Mouse (Mus musculus): ENCODE measurements around the gene Spop.

- TF ChIP-seq CTCF (IDR thresholded peaks at IDR 0.05; ENCODE audit: borderline replicate concordance, extremely low read depth, insufficient read depth, insufficient read length) (no peak), POLR2A (IDR thresholded peaks at IDR 0.05; ENCODE audit: borderline replicate concordance, extremely low read depth, insufficient read depth, insufficient read length, poor library complexity, severe bottlenecking) (no peak)
These were observed 99.8 kb downstream of the Spop start for GRCm38 (mm10) chr11:95513461-95514297.
